Mouse (Mus musculus) induced T-regulatory cell, adult 2 months (primary cell): ENCODE measurements around the gene Imp3.
"Not testable (repeated sequence)": the region's sequence is repeated elsewhere in the genome, so short reads cannot be mapped to it uniquely, and the experiment has no call there.

Experiments used
- DNase-seq: peaks from one replicate; pipeline ENCODE4 v3.0.0-alpha.2; 2012; ENCODE audit warnings: low read depth

Imp3 gene

DNA sequence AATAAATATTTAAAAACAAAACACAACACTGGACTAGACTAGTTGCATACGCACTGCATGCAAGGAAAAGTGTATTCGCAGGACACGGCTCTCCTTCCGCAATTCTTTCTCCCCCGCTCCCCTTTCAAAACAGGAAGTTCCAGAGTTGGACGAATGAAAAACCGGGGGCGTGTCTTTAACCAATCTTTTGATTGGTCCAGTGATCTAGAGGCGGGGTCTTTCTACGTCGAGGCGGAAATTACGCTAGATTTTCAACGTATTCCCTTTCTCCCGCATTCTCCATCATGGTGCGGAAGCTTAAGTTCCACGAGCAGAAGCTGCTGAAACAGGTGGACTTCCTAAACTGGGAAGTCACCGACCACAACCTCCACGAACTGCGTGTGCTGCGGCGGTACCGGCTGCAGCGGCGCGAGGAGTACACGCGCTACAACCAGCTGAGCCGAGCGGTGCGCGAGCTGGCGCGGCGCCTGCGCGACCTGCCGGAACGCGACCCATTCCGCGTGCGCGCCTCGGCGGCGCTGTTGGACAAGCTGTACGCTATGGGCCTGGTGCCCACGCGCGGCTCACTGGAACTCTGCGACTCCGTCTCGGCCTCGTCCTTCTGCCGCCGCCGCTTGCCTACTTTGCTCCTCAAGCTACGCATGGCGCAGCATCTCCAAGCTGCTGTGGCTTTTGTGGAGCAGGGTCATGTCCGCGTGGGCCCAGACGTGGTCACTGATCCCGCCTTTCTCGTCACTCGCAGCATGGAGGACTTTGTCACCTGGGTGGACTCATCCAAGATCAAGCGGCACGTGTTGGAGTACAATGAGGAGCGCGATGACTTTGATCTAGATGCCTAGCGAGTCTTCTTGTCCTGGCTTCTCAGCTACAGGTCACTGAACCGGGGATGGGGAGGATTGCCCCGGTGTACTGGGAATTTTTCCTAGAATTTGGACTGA is at the start of gene Imp3:
Gene Imp3 (plus strand): TSS at position 253 of the 938 bp plus-strand sequence.
- peak; percentile 99 for DNase-seq

DNA sequence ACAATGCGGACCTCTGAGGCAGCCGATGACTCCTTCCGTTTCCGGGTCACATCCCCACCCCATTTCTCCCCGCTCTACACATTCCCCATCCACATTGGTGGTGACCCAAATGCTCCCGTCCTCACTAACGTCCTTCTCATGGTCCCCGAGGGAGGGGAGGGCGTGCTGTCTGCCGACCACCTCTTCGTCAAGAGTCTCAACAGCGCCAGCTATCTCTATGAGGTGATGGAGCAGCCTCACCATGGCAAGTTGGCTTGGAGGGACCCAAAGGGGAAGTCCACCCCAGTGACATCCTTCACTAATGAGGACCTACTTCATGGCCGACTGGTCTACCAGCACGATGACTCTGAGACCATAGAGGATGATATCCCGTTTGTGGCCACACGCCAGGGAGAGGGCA is 49.7 kb upstream of the Imp3 start:
- DNase-seq: no peak

DNA sequence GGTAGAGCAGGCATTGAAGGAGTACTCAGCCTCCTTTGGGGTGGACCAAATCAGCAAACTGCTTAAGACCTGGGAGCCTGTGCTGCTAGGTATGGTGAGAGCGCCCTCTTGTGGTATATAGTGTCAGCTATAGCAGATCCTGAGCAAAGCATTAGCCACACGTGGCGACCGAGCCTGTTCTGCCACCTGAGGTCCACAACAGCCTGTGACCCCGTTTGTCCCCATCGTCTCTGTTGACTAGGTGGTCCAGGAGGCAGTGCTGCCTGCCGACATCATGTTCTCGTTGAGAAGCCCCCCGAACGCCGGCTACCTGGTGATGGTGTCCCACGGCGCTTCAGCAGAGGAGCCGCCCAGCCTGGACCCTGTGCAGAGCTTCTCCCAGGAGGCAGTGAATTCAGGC is 47.5 kb upstream of the Imp3 start:
- DNase-seq: peak; percentile 85

DNA sequence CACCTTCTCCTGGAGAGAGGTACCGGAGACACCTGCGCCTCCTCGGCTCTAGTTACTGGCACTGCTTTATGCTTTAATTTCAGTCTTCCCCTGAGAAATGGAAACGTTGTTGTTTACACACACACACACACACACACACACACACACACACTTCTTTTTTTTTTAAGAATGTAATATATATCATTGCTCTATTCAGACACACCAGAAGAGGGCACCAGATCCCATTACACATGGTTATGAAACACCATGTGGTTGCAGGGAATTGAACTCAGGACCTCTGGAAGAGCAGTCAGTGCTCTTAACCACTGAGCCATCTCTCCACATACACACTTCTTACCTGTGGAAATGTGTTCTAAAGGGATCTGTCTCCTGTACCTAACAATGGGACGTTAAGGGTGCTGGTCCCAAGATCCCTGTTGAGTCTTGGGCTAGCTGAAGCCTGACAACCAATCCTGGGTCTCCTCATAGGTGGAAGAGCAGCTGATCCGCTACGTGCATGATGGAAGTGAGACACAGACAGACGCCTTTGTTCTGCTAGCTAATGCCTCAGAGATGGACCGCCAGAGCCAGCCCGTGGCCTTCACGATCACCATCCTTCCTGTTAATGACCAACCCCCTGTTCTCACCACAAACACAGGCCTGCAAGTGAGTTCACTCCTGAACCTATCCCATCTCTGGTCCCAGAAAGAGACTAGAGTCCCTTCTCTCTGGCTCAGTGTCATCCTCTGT is 46.6 kb upstream of the Imp3 start:
- peak; percentile 6 for DNase-seq

DNA sequence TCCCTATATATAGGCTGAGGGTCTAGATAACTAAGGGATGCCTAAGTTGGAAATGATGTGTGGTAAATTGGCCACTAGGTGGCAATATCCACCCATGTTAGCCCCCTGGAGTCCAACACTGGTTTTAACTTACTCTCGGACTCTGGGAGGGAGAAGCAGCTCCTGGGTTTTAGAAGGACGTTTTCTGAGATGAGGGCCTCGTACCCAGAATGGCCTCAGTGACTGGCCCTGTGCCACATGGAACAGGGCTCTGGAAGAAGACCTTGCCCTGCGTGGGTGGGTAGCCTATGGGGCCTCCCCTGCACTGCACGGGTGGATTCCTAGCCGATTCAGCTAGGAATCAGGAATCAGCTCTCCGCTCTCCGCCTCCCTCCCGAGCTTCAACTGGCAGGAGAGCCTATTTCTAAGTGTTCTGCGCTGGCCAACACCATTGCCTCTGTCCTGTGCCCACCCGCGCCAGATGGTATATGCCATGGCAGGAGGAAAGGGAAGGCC is 45.7 kb upstream of the Imp3 start:
- DNase-seq: peak; percentile 81

DNA sequence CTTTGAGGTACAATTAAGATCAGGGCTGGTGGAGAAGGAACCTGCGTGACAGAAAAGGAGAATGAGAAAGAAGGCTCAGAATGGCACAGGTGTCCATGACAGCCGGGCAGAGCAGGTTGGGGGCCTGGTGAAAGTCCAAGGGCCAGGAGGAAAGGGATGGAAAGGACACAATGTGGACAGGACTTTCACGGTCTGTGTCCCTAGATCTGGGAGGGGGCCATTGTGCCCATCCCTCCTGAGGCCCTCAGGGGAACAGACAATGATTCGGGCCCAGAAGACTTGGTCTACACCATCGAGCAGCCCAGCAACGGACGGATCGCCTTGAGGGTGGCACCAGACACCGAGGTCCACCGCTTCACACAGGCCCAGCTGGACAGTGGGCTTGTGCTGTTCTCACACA is 45.2 kb upstream of the Imp3 start:
- DNase-seq: no peak

DNA sequence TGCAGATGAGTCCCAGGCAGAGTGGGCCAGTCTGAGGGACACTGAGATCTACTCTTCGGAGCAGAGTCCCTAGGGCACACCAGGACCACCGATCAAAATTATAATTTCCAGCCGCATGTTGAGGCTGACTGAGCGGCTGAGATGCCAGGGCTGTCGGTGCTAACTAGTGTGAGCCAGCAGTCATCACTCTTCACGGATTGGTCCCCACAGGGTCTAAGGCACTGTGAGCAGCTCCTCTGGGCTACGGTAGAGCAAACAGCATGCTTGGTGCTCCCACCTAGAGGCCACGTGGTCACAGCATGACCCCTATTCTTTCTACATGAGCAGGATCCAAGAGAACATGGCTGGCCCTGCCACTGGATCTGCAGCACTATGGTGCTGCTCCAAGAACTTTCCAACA is 44.0 kb upstream of the Imp3 start:
- DNase-seq: no peak

DNA sequence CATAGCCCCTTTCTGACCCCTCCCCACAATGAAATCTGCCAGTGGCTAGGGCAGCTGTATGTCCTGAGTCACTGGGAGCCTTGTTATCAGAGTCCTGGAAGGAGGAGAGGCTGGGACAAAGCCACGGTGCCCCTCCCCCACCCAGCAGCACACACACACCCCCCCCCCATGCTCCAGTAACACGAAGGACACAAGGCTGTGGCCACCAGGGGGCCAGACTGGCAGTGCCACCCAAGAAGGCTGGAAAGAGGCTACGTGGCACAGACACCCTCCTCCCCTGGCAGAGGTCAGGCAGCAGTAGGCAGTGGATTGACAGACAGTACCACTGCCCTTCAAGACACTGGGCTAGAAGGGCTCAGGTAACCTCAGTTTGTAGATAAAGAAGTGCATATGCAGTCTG is 43.3 kb upstream of the Imp3 start:
- peak; percentile 40 for DNase-seq

DNA sequence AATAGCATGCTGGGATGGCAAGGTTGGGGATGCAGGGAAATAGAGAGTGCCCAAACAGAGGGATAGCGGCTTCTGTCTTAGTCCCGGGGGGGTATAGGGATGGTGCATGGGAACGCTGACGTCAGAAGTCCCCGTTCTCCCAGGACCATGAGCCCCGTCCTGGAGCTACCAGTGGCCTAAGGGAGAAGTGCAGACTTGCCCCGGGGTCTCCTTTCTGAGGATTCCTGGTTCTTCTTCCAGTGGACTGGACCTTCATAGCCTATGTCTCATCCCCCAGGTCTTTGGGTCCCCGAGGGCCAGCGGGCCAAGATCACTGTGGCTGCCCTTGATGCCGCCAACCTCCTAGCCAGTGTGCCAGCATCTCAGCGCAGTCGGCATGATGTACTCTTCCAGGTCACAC is 40.5 kb upstream of the Imp3 start:
- no peak for DNase-seq

DNA sequence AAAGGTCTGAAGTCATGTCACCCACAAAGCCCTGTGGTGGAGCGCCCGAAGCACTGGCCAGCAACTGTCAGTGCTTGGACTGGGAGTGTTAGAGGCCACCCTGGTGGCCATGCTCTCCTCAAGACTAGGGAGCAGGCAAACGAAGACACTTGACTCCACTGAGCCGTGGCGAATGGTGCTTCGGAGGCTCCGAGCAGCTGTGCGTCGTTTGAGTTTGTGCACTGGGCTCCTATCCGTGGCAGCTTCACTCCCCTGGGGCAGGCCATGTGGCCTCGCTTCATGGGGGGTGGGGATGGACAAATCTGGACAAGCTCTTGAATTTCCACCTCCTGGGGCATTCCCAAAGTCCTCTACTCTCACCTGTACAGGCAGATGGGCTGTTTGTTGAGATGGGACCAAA is 37.9 kb upstream of the Imp3 start:
- no peak for DNase-seq

DNA sequence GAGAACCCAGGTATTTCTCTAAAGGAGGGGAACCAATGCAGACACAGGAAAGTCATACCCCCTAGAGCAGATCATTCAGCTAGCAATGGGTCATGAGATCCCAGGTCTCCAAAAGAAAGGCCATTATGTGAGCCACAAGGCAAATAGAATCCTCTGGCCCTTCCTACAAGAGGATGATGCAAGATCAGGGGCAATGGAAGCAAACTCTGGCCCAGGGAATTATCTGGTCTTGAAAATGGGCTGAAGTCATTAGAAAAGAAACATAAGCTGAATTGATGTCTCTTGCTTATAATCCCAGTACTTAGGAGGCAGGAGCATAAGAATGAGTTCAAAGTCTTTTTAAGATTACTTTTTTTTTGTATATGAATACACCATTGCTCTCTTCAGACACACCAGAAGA is 37.2 kb upstream of the Imp3 start:
- no peak for DNase-seq

DNA sequence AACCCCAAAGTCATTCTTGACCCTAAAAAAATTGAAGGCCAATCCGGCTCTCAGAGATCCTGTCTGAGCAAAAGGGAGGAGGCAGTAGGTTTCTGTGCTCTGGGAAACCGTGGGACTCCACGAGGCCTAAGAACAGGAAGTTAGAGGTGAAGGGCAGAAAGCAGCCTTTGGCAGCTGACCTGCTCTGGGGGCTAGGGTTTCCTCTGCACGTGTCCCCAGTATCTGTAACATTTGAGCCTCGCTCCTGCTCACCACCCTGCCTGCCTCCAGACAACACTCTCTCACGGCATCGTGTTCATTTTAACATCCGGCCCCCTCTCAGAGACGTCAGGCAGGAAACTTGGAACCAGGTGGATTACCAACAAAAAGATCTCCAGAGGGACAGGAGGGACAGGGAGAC is 36.7 kb upstream of the Imp3 start:
- peak; percentile 16 for DNase-seq

DNA sequence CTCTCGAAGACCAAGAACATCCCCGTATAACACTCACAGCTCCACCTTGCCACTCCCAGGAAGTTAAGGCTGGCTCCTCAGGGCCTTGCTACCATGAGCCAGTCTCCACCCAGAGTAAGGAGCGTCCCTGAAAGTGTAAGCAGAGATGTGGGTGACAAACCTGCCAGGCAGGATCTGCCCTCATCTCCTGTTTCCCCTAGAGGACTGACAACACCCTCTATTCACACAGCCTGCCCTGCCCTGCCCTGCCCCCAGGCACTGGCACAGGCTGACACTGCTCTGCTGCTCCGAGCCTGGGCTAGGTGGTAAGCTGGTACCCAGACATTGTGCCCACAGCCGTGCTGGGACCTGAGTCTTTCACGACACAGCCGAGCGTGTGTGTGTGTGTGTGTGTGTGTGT is 36.1 kb upstream of the Imp3 start:
- no peak for DNase-seq

DNA sequence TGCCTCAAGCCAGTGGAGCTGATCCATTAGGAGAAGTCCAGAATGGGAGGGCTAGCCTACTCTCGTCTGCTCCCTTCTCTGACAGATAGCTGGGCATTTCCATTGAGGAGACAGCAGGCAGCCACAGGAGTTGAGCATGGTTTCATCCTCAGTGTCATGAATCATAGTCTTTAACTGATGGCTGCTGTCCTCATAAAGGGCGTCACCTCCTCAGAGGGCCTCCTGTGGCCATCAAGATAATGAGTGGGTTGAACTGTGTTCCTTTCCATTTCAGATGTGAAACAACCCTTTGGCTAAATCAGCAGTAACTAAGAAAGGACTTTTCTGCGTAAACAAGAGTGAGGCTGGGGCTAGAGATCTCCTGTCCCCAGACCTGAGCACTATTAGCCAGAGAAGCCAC is 33.6 kb upstream of the Imp3 start:
- DNase-seq: no peak

DNA sequence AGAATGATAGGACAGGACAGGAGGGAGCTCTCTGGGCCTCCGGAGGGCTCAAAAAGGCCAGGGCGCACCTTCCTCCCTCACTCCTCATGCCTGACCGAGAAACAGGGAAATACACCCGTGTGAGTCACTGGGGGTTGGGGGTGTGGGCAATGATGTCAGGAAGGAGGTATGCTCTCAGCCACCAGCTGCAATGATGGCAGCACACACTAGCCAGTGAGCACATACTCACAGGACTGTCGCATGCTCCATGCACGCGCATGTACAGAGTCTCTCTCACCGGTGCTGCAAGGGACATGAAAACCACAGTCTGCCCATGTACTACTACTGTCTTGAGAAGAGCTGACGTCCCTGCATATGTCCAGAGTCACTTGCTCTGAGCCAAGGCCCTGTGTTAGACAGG is 29.7 kb upstream of the Imp3 start:
- DNase-seq: no peak

DNA sequence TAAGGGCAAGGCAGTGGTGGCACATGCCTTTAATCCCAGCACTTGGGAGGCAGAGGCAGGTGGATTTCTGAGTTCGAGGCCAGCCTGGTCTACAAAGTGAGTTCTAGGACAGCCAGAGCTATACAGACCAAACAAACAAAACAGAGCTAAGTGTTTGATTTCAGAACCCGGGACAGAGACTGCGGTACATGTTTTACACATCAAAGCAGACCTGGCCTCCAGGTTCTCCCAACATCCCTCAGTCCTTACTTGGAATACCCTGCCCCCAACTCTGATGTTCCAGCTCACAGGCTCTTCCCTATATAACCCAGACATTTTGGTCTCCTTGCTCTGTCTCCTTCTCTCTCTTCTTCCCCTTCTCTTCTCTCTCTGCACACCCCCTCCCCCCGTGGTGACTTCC is 27.3 kb upstream of the Imp3 start:
- not testable (repeated sequence) for DNase-seq

DNA sequence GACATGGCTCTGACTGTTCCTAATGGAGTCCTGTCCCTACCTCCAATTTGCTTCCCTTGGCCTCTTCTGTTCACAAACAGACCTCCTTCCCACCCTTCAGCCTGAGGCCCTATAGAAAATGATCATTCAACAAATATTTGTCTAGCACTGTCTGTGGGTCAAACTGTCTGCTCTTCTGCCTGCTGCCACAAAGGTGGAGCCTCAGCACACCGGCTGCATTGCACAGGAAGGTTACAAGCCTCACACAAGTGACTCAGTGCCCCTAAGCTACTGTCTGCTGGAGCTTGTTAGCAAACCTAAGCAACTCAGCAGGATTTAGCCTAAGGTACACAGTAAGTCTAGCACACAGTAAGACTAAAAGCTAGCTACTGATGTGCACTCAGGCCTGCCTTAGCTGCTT is 26.3 kb upstream of the Imp3 start:
- DNase-seq: no peak

DNA sequence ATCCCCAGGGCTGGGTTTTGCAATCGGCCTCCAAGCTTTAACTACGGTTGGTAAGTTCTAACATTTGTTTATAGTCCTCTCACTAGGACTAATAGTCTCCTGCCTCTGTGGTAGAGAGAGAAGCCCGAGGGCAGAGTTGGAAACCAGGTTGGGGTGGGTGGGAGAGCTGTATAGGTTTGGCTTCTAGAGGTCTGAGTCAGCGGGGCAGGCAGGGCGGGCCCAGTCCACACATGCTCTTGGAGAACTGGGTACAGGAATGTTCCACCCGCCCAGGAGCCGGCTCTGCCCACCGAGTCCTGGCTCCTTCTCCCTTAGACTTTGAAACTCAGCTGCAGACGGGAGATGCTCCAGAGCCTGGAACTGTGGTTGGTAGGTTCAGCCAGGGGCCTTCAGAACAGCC is 23.3 kb upstream of the Imp3 start:
- DNase-seq: no peak

DNA sequence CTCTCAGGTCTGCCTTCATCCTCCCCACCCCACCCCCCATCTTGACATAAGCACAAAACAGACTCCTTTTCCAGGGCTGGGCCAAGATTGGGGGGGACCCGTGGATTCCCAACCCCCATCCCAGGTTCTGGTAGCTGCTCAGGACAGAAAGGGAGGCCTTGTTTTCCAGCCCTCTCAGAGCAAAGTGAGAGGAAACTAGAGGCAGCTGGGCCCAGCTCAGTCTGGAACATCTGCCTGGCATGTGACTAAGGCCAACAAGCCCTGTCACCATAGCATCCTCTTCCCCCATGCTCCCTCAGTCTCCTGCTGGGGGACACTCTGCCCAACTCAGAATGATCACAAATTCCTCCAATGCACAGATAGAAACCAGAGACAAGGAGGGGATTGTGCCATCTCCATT is 22.2 kb upstream of the Imp3 start:
- no peak for DNase-seq

DNA sequence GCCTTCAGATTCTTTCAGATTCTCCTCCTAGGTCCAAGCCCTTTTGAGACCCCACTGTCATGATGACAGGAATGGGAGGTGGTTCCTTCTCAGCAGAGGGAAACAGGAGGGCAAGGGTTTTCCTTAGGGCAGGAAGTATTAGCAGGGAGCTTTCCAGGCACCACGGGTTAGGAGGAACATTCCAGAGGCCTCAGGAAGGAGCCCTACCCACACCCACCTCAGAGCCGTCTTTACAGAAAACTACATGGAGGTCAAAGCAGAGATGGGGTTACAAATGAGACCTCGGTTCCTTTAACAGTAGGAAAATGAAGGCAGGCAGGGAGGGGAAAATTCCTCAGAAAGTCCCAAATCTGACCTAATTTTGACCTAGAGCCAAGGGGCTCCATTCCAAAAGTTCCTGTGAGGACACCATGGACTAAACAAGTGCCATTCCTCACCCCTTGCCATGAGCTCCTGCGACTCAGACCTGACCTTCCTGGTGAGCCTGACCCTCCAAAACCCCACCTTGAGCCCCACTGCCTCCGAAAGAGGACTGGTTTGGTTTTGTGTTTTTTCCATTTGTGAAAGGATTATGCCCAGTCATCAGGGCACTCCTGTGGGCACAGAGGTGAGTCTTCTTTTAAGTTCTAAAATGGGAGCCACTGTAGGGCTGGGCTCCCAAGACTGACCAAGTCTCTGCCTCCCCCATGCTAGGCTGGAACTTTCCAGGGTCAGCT is 21.4 kb upstream of the Imp3 start:
- no peak for DNase-seq

DNA sequence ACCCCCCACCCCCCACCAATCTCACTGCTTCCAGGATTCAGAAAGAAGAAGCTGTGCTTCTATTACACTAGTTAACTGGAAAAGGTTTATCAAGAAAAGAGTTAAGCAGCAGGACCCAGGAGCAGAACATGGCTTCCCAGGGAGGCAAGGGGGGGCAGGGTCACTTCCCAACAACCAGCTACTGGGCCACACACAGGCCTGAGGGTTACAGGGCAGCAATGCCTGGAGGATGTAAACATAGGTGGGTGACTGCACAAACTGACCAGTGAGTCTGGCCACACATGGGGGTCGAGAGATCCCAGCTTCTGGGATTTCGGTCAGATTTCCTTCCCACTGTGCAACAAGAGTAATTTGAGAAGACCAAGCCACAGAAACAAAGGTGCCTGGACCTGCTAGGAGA is 20.1 kb upstream of the Imp3 start:
- DNase-seq: no peak

DNA sequence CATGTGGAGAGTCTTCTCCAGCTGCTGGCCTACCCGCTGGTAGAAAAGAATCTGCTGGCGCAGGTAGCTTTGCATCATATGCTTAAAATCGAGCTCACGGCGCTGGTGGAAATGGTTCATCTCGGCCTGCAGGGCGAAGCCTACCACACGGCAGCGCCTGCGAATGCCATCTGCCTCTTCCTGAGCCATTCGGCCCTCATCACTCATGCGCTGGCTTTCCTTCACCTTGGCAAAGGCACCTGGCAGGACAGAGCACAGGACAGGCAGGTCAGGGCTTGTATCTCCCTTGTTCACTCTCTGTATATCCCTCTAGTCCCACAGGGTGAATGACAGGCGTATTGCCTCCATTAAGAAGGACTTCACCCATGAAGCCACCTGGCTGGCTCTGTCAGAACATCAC is 18.8 kb upstream of the Imp3 start:
- no peak for DNase-seq

DNA sequence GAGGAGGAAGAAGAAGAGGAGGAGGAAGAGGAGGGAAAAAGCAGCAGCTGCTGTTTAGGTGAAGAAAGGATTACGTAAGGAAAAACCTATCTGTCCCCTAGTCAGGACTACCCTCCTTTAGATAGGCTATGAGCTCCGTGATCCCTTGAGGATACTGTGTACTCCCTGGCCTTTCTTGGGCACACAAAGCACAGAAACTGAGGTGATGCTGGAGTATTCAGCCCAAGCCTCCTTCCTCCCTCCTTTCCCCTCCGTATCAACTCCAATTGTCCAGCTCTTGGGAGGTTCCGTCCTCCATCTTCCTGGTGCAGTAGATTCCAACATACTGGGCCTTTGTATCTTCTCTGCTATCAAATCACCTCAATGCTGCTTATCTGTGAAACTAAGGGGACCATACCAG is 14.5 kb upstream of the Imp3 start:
- DNase-seq: no peak
